Mouse (Mus musculus) forebrain, postnatal 0 days (tissue): ENCODE measurements around the gene Ryk. TPM values are rescaled to one million over a fixed set of nuclear protein-coding genes. Genes with fewer than 3 reads are reported as not detected.

Source experiments
- ATAC-seq: fragments of 200-750 bp; cut with Nextera tagmentation; 2 replicates; pipeline ENCODE4 v1.8.0; 2017; ENCODE audit warnings: mild to moderate bottlenecking, moderate library complexity
- DNase-seq: peaks from one replicate; pipeline ENCODE4 v3.0.0-alpha.2; 2015
- H3K27ac ChIP-seq: fragments of 300-500 bp; sonication (generic); 2 replicates; pipeline ENCODE4 v1.5.1; 2014; ENCODE audit warnings: low read depth, mild to moderate bottlenecking, antibody characterized with exemption, low read length, moderate library complexity, mixed read lengths
- H3K27me3 ChIP-seq: fragments of 300-500 bp; sonication (generic); 2 replicates; pipeline ENCODE4 v1.6.1; 2014; ENCODE audit warnings: mild to moderate bottlenecking, low read length, mixed read lengths; ENCODE audit not compliant: insufficient read depth
- H3K36me3 ChIP-seq: fragments of 300-500 bp; sonication (generic); 2 replicates; pipeline ENCODE4 v1.6.1; 2014; ENCODE audit warnings: mild to moderate bottlenecking, moderate library complexity; ENCODE audit not compliant: insufficient read depth
- H3K4me1 ChIP-seq: fragments of 300-500 bp; sonication (generic); 2 replicates; pipeline ENCODE4 v1.6.1; 2014; ENCODE audit warnings: antibody characterized with exemption; ENCODE audit not compliant: insufficient read depth
- H3K4me2 ChIP-seq: fragments of 300-500 bp; sonication (generic); 2 replicates; pipeline ENCODE4 v1.6.1; 2014; ENCODE audit warnings: low read depth, mild to moderate bottlenecking, moderate library complexity
- H3K4me3 ChIP-seq: fragments of 300-500 bp; sonication (generic); 2 replicates; pipeline ENCODE4 v1.5.1; 2014; ENCODE audit warnings: low read depth, low read length, mixed read lengths
- H3K9ac ChIP-seq: fragments of 300-500 bp; sonication (generic); 2 replicates; pipeline ENCODE4 v1.6.1; 2014; ENCODE audit warnings: mild to moderate bottlenecking
- H3K9me3 ChIP-seq: fragments of 300-500 bp; sonication (generic); 2 replicates; pipeline ENCODE4 v1.6.1; 2016; ENCODE audit warnings: low read length
- CTCF ChIP-seq: sonication (generic); IDR thresholded peaks from 2 replicates; pipeline ENCODE4 v1.5.1; 2016; ENCODE audit warnings: antibody characterized with exemption, control low read depth, low read depth
- WGBS: fragments of 180-500 bp; shearing (Covaris S2); extraction: QIAGEN DNeasy Blood & Tissue Kit; methylation state at CpG from one replicate; pipeline ENCODE4 v1.1.7; 2014; 5-methylcytosine and 5-hydroxymethylcytosine counted together
- polyA plus RNA-seq: library from polyadenylated mRNA; unstranded; fragments of >200 nt; fragmentation: Nextera tagmentation; extraction: Ambion mirVana; gene quantifications from 2 replicates; pipeline ENCODE4 v1.2.1, GENCODE M21; 2015
- total RNA-seq: library from RNA; depleted of rRNA; stranded (reverse); fragments of >200 nt; gene quantifications from 2 replicates; pipeline ENCODE4 v1.2.3, GENCODE M21; 2014

Ryk gene
- total and polyA plus RNA-seq, 2 experiments from 2014 or later, result 16.6 to 59.5 TPM

GRCm38 (mm10) chr9:102924627-102925316, 90.1 kb downstream of the Ryk start:
- WGBS, result 75% methylated on average over 15 of the region's 15 CpGs
- Histone ChIP-seq H3K4me2 (no peak overlapping the region), H3K27ac (no peak overlapping the region), H3K36me3 (no peaks in the 10 kb centered on the region), H3K4me3 (no peak overlapping the region), H3K27me3 (no peaks in the 10 kb centered on the region), H3K4me1 (no peaks in the 10 kb centered on the region), H3K9me3 (no peaks in the 10 kb centered on the region), H3K9ac (no peak overlapping the region)
- no peak for DNase-seq
- ATAC-seq, result no peak
- no peak for TF ChIP-seq CTCF

- DNase-seq (no peak), ATAC-seq (no peak)
- 89% methylated on average over 3 of the region's 3 CpGs for WGBS
- Histone ChIP-seq H3K27ac (no peak overlapping the region), H3K4me2 (no peak overlapping the region), H3K9me3 (no peaks in the 10 kb centered on the region), H3K4me1 (no peaks in the 10 kb centered on the region), H3K27me3 (no peaks in the 10 kb centered on the region), H3K9ac (no peak overlapping the region), H3K4me3 (no peak overlapping the region), H3K36me3 (no peaks in the 10 kb centered on the region)
- TF ChIP-seq CTCF, result no peak
These were observed 91.4 kb downstream of the Ryk start for GRCm38 (mm10) chr9:102926137-102926536.

GRCm38 (mm10) chr9:102929776-102930175, 95.1 kb downstream of the Ryk start:
- 34% methylated on average over 6 of the region's 6 CpGs for WGBS
- Histone ChIP-seq H3K4me3 (no peak overlapping the region), H3K9ac (no peak overlapping the region), H3K27ac (no peak overlapping the region), H3K4me2 (no peak overlapping the region), H3K36me3 (no peaks in the 10 kb centered on the region), H3K4me1 (no peaks in the 10 kb centered on the region), H3K9me3 (no peaks in the 10 kb centered on the region), H3K27me3 (no peaks in the 10 kb centered on the region)
- DNase-seq (no peak), ATAC-seq (peak; percentile 55)
- no peak for TF ChIP-seq CTCF

GRCm38 (mm10) chr9:102933925-102934721, 99.4 kb downstream of the Ryk start:
- H3K9ac ChIP-seq, result no peak overlapping the region
- H3K27me3 ChIP-seq, result no peaks in the 10 kb centered on the region
- peak overlapping the region; percentile 21; the same call in 1 of the 2 replicates for H3K4me2 ChIP-seq
- ATAC-seq (no peak), DNase-seq (no peak)
- H3K27ac ChIP-seq, result no peak overlapping the region
- H3K4me1 ChIP-seq, result no peaks in the 10 kb centered on the region
- H3K4me3 ChIP-seq, result no peak overlapping the region
- H3K36me3 ChIP-seq, result no peaks in the 10 kb centered on the region
- WGBS, result 48% methylated on average over 20 of the region's 20 CpGs
- no peaks in the 10 kb centered on the region for H3K9me3 ChIP-seq
- no peak for TF ChIP-seq CTCF

GRCm38 (mm10) chr9:102942221-102942620, 107.5 kb downstream of the Ryk start:
- WGBS, result 87% methylated on average over 4 of the region's 4 CpGs

GRCm38 (mm10) chr9:102944891-102945290, 110.2 kb downstream of the Ryk start:
- no peaks in the 10 kb centered on the region for H3K4me1 ChIP-seq
- H3K27me3 ChIP-seq, result no peaks in the 10 kb centered on the region
- no peak overlapping the region for H3K9ac ChIP-seq
- DNase-seq (no peak), ATAC-seq (no peak)
- H3K9me3 ChIP-seq, result no peaks in the 10 kb centered on the region
- no peak overlapping the region for H3K4me2 ChIP-seq
- no peak for TF ChIP-seq CTCF
- H3K36me3 ChIP-seq, result no peaks in the 10 kb centered on the region
- no peak overlapping the region for H3K4me3 ChIP-seq
- no peak overlapping the region for H3K27ac ChIP-seq
- 78% methylated on average over 9 of the region's 9 CpGs for WGBS

More at GRCm38 (mm10) chr9:102942221-102942620, 107.5 kb downstream of the Ryk start:
- H3K4me1 ChIP-seq, result no peaks in the 10 kb centered on the region
- no peak overlapping the region for H3K27ac ChIP-seq
- DNase-seq (no peak), ATAC-seq (no peak)
- no peaks in the 10 kb centered on the region for H3K36me3 ChIP-seq
- no peak overlapping the region for H3K4me2 ChIP-seq
- no peaks in the 10 kb centered on the region for H3K9me3 ChIP-seq
- H3K9ac ChIP-seq, result no peak overlapping the region
- no peak overlapping the region for H3K4me3 ChIP-seq
- no peak for TF ChIP-seq CTCF
- no peaks in the 10 kb centered on the region for H3K27me3 ChIP-seq

GRCm38 (mm10) chr9:102946469-102947015, 111.8 kb downstream of the Ryk start:
- no peak for TF ChIP-seq CTCF
- no peak overlapping the region for H3K9ac ChIP-seq
- ATAC-seq, result no peak
- no peak overlapping the region for H3K4me3 ChIP-seq
- H3K9me3 ChIP-seq, result no peaks in the 10 kb centered on the region
- no peaks in the 10 kb centered on the region for H3K27me3 ChIP-seq
- no peak for DNase-seq
- 83% methylated on average over 12 of the region's 12 CpGs for WGBS
- no peaks in the 10 kb centered on the region for H3K36me3 ChIP-seq
- H3K27ac ChIP-seq, result no peak overlapping the region
- no peak overlapping the region for H3K4me2 ChIP-seq
- H3K4me1 ChIP-seq, result no peaks in the 10 kb centered on the region
